Mouse (Mus musculus) liver, embryonic 14.5 days (tissue): ENCODE measurements around the gene Platr17. TPM values are rescaled to one million over a fixed set of nuclear protein-coding genes. Genes with fewer than 3 reads are reported as not detected.

Experiments
- ATAC-seq: fragments of 200-750 bp; cut with Nextera tagmentation; 2 replicates; pipeline ENCODE4 v1.8.0; 2017; ENCODE audit warnings: moderate number of reproducible peaks, mild to moderate bottlenecking, moderate library complexity; ENCODE audit not compliant: insufficient read depth
- DNase-seq, 3 experiments: peaks; one replicate each; pipeline ENCODE4 v3.0.0-alpha.2; 2012 to 2013; ENCODE audit warnings: low read depth in 3 of 3, low spot score in 3 of 3
- H3K27ac ChIP-seq: fragments of 300-500 bp; sonication (generic); 2 replicates; pipeline ENCODE4 v1.5.1; 2014; ENCODE audit warnings: moderate library complexity, mild to moderate bottlenecking, control low read depth, inconsistent platforms
- H3K27me3 ChIP-seq: fragments of 300-500 bp; sonication (generic); 2 replicates; pipeline ENCODE4 v1.6.1; 2014; ENCODE audit warnings: mild to moderate bottlenecking, low read length, moderate library complexity; ENCODE audit not compliant: control insufficient read depth, insufficient read depth
- H3K36me3 ChIP-seq: fragments of 300-500 bp; sonication (generic); replicated peaks from 2 replicates; pipeline ENCODE4 v1.6.1; 2014; ENCODE audit warnings: low read depth; ENCODE audit not compliant: control insufficient read depth, insufficient read depth
- H3K4me1 ChIP-seq, 2 experiments: fragments of 200-500 bp in 1 of 2; fragments of 300-500 bp in 1 of 2; sonication (generic) in 1 of 2; replicated peaks; 2 replicates each; pipeline ENCODE4 v1.6.1; 2012 to 2014; ENCODE audit warnings: antibody characterized with exemption in 1 of 2, inconsistent platforms in 1 of 2, low read length in 1 of 2; ENCODE audit not compliant: control insufficient read depth in 2 of 2, insufficient read depth in 2 of 2
- H3K4me2 ChIP-seq: fragments of 300-500 bp; sonication (generic); 2 replicates; pipeline ENCODE4 v1.6.1; 2014; ENCODE audit warnings: low read depth, mild to moderate bottlenecking, control low read depth, moderate library complexity
- H3K4me3 ChIP-seq, 2 experiments: fragments of 200-500 bp in 1 of 2; fragments of 300-500 bp in 1 of 2; sonication (generic) in 1 of 2; 2 replicates each; pipeline ENCODE4 v1.5.1; 2012 to 2014; ENCODE audit warnings: low read depth in 2 of 2, low read length in 2 of 2, mild to moderate bottlenecking in 2 of 2, control low read depth in 1 of 2, inconsistent platforms in 1 of 2, moderate library complexity in 1 of 2; ENCODE audit not compliant: insufficient read depth in 1 of 2
- H3K9ac ChIP-seq: fragments of 300-500 bp; sonication (generic); replicated peaks from 2 replicates; pipeline ENCODE4 v1.6.1; 2014; ENCODE audit warnings: mild to moderate bottlenecking, control low read depth, moderate library complexity
- H3K9me3 ChIP-seq: fragments of 300-500 bp; sonication (generic); 2 replicates; pipeline ENCODE4 v1.6.1; 2016; ENCODE audit warnings: low read length, mixed read lengths; ENCODE audit not compliant: control insufficient read depth
- CTCF ChIP-seq: IDR thresholded peaks from 2 replicates; pipeline ENCODE4 v1.5.1; 2016; ENCODE audit warnings: antibody characterized with exemption, low read depth, control low read depth
- EP300 ChIP-seq: IDR thresholded peaks from 2 replicates; pipeline ENCODE4 v1.6.1; 2016; ENCODE audit warnings: antibody characterized with exemption, low read depth
- WGBS: fragments of 180-500 bp; shearing (Covaris S2); extraction: QIAGEN DNeasy Blood & Tissue Kit; methylation state at CpG from one replicate; pipeline ENCODE4 v1.1.7; 2014; ENCODE audit not compliant: insufficient replicate concordance; 5-methylcytosine and 5-hydroxymethylcytosine counted together
- polyA plus RNA-seq, 2 experiments: library from polyadenylated mRNA; depleted of rRNA in 1 of 2; stranded (reverse) in 1 of 2; unstranded in 1 of 2; fragments of >200 nt; fragmentation: Nextera tagmentation in 1 of 2; extraction: Ambion mirVana in 1 of 2; gene quantifications; 2 replicates each; pipeline versions ENCODE4 v1.2.1 to v1.2.3; 2012 to 2014

Gene Platr17
- polyA plus RNA-seq, 2 experiments = 0.20 to 0.36 TPM

DNA sequence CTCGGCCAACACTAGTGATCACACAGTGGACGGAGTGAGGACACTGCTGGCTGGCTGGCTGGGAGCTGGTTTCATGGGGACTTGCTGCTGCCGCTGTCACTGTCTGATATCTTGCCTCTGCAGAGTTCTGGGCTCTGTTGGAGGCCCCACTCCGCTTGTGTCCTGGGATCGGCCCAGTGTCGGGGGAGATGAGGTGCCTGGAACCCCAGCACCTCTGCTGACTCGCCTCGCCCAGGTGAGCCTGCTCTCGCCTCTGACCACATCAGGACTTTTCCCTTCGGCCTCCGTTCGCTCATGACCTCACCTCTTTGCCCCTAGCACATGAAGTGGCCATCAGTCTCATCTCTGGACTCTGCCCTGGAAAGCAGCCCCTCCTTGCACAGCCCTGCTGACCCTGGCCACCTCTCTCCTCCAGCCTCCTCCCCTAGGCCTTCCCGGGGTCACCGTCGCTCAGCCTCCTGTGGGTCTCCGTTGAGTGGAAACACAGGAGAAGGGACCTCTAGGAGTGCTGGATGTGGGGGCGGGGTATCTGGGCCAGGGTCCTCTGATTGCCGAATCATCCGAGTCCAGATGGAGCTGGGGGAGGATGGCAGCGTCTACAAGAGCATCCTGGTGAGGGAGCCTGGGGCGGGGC is 30.6 kb downstream of the Platr17 start:
- H3K4me2 ChIP-seq = no peak overlapping the region
- H3K36me3 ChIP-seq = peaks cover 2% of the 10 kb centered on the region
- H3K9ac ChIP-seq = no peak overlapping the region
- peaks cover 3 to 8% of the 10 kb centered on the region in 2 experiments; a peak in 3 of 4 replicates for H3K4me1 ChIP-seq
- TF ChIP-seq CTCF = no peak
- no peak for TF ChIP-seq EP300
- no peak overlapping the region for H3K4me3 ChIP-seq
- 81% methylated on average over 21 of the region's 21 CpGs for WGBS
- no peak for ATAC-seq
- H3K27ac ChIP-seq = no peak overlapping the region
- no peaks in the 10 kb centered on the region for H3K27me3 ChIP-seq
- H3K9me3 ChIP-seq = no peaks in the 10 kb centered on the region
- no peak for DNase-seq

DNA sequence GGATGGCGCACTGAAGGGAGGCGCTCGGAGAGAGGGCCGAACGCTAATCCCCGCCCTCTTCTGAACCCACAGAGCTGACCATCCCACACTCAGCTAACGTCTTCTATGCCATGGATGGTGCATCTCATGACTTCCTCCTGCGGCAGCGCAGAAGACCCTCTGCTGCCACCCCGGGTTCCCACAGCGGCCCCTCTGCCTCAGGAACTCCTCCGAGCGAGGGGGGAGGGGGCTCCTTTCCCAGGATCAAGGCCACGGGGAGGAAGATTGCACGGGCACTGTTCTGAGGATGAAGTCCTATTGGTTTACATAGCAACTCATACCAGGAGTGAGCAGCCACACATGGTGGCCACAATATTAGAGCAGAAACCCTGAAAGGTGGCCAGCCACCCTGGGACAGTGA is 32.1 kb downstream of the Platr17 start:
- Histone ChIP-seq H3K27me3 (no peaks in the 10 kb centered on the region), H3K4me2 (no peak overlapping the region), H3K4me1 (peaks cover 5 to 12% of the 10 kb centered on the region in 2 experiments; a peak in 3 of 4 replicates), H3K9me3 (no peaks in the 10 kb centered on the region), H3K36me3 (peaks cover 2% of the 10 kb centered on the region), H3K27ac (no peak overlapping the region), H3K9ac (no peak overlapping the region), H3K4me3 (no peak overlapping the region)
- no peak for ATAC-seq
- TF ChIP-seq CTCF = no peak
- no peak for DNase-seq
- 78% methylated on average over 15 of the region's 15 CpGs for WGBS

DNA sequence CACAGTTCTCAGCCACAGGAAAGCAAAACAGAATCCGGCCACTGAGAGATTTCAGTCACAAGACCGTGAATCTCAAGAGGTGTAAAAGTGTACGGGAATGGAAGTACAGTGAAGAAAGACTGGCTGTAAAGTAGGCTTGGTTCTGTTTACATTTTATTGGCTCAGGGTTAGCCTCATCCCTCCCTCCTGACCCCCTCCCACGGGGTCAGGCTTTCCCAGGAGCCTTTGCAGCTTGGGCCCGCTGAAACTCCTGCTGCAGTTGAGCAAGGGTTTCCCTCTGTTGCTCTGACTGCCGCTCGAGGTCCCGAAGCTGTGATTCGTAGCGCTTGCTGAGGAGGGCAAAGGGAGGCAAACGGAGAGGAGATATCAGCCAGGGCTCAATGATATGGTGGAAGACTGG is 33.8 kb downstream of the Platr17 start:
- peaks cover 5 to 12% of the 10 kb centered on the region in 2 experiments; a peak in 3 of 4 replicates for H3K4me1 ChIP-seq
- peak overlapping the region; percentile 77 for H3K4me2 ChIP-seq
- no peak overlapping the region for H3K27ac ChIP-seq
- no peak for DNase-seq
- no peaks in the 10 kb centered on the region for H3K27me3 ChIP-seq
- peak overlapping the region; percentile 97 to 99; a peak in 3 of 4 replicates for H3K4me3 ChIP-seq
- no peak for ATAC-seq
- WGBS = 69% methylated on average over 11 of the region's 11 CpGs
- peak overlapping the region; percentile 23; the same call in 1 of the 2 replicates for H3K9ac ChIP-seq
- H3K36me3 ChIP-seq = no peaks in the 10 kb centered on the region; the same call in none of the 2 replicates
- H3K9me3 ChIP-seq = no peaks in the 10 kb centered on the region
- no peak for TF ChIP-seq EP300
- no peak for TF ChIP-seq CTCF

DNA sequence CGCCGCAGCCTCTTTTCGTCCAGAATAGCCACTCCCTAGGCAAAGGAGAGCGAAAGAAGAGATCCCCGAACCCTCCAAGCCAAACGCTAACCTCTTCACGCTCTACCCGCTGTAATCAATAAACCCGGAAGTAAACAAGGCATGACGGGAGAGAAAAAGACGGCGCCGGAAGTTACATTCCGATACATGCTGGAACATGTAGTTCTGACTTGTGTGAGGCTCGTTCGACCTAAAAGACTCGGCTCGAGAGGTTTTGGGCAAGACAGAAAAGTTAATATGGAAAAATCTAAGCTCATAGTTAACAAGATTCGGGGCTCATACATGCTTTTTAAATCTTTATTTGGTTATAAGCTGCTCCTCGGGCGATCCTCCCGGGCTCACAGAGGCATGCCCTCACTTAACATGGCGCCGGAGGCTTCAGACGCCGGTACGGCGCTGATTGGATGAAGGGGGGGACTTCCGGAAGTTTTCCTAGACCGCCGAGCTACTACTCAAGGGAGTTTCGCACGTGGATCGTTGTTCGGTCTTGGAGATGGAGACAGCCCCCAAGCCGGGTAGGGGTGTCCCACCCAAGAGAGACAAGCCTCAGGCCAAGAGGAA is 35.4 kb downstream of the Platr17 start, which contains the start of the genes Pfdn6 and Wdr46:
Gene Pfdn6 (minus strand): TSS at position 138 of the 600 bp plus-strand sequence.
Gene Wdr46 (plus strand): TSS at position 455 of the 600 bp plus-strand sequence.
- peak within 1 kb of the TSS; percentile 97 to 99 for H3K4me3 ChIP-seq
- H3K9ac ChIP-seq = peak within 1 kb of the TSS; percentile 91
- DNase-seq (peak; percentile 86 to 92 (median 89)), ATAC-seq (peak; percentile 90)
- no peaks in the 10 kb centered on the region; the same call in none of the 2 replicates for H3K36me3 ChIP-seq
- H3K27ac ChIP-seq = peak within 1 kb of the TSS; percentile 67
- WGBS = under 1% methylated on average over 36 of the region's 36 CpGs
- no peaks in the 10 kb centered on the region for H3K9me3 ChIP-seq
- H3K27me3 ChIP-seq = no peaks in the 10 kb centered on the region
- peak within 1 kb of the TSS; percentile 77 for H3K4me2 ChIP-seq
- peaks cover 5 to 12% of the 10 kb centered on the region in 2 experiments; a peak in 3 of 4 replicates for H3K4me1 ChIP-seq
- TF ChIP-seq EP300 = no peak
- no peak for TF ChIP-seq CTCF

DNA sequence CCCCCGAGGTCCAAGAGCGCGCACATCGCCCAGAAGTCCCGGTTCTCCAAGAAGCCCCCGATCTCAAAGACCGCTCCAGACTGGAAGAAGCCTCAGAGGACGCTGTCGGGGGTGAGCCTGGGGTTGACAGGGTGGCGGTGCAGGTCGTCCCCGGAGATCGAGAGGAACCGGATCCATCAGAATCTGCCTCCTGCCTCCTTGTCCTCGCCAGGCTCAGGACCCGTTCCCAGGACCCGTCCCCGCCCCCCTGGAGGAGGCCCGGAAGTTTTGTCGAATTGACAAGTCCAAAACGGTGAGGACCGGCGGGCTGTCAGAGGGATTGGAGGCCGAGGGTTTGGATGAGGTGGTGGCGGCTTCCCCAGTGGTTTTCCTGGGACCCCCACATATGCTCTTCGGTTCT is 36.0 kb downstream of the Platr17 start:
- DNase-seq (no peak), ATAC-seq (peak; percentile 9; the same call in 1 of the 2 replicates)
- peak overlapping the region; percentile 77 for H3K4me2 ChIP-seq
- H3K27ac ChIP-seq = no peak overlapping the region
- peak overlapping the region; percentile 91 for H3K9ac ChIP-seq
- under 1% methylated on average over 26 of the region's 26 CpGs for WGBS
- H3K4me3 ChIP-seq = peak overlapping the region; percentile 97 to 99
- H3K36me3 ChIP-seq = no peaks in the 10 kb centered on the region; the same call in none of the 2 replicates
- no peak for TF ChIP-seq EP300
- no peak for TF ChIP-seq CTCF
- peaks cover 5 to 12% of the 10 kb centered on the region in 2 experiments; a peak in 3 of 4 replicates for H3K4me1 ChIP-seq
- H3K9me3 ChIP-seq = no peaks in the 10 kb centered on the region
- H3K27me3 ChIP-seq = no peaks in the 10 kb centered on the region
